Mouse (Mus musculus) cerebellum, adult 2 months (tissue): ENCODE measurements around the gene Tti1.

Experiments used
- CTCF ChIP-seq: fragments of 200-500 bp; IDR thresholded peaks from 2 replicates; pipeline ENCODE4 v1.5.1; 2011; ENCODE audit warnings: low read depth, mild to moderate bottlenecking, control low read depth, low read length, moderate library complexity, borderline replicate concordance; ENCODE audit not compliant: insufficient read depth
- POLR2A ChIP-seq: fragments of 200-500 bp; IDR thresholded peaks from 2 replicates; pipeline ENCODE4 v1.6.1; 2011; ENCODE audit warnings: low read length, control low read depth, borderline replicate concordance; ENCODE audit not compliant: insufficient read depth

DNA sequence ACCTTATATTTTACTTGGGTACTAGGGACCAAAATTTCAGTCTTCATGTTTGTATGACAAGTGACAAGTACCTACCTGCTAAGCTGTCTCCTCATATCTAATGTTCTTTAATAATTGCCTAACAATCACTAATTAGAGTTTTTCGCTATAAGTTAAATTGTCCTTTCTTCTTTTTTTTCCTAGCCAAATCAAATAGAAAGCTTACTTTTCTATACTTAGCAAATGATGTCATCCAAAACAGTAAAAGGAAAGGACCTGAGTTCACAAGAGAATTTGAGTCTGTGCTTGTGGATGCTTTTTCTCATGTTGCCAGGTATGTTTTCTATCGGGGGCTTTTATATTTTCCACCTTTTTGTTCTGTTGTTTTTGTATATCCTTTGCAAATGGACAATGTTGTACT, 7.6 kb upstream of the Tti1 start:
- no peak for TF ChIP-seq CTCF
- no peak for TF ChIP-seq POLR2A
